Mouse (Mus musculus) MEL (cell line): Measurements from ENCODE around the gene Sucnr1. TPM values are rescaled to one million over a fixed set of nuclear protein-coding genes. Genes with fewer than 3 reads are reported as not detected.

Experiments used
- DNase-seq: peaks from one replicate; pipeline ENCODE4 v3.0.0; 2011; ENCODE audit warnings: low read depth, low spot score
- H3K27ac ChIP-seq: 2 replicates; pipeline ENCODE4 v1.5.1; 2012; ENCODE audit warnings: low read depth, mild to moderate bottlenecking, control low read depth, low read length, moderate library complexity; ENCODE audit not compliant: control insufficient read depth
- H3K27me3 ChIP-seq, 2 experiments: fragments of 150-350 bp in 1 of 2; sonication (generic) in 1 of 2; 2 replicates each; pipeline ENCODE4 v1.6.1; 2012; ENCODE audit warnings: low read length in 2 of 2, mild to moderate bottlenecking in 2 of 2, improper control_type of control experiment in 1 of 2, moderate library complexity in 1 of 2; ENCODE audit not compliant: insufficient read depth in 2 of 2, control insufficient read depth in 1 of 2
- H3K36me3 ChIP-seq, 2 experiments: 2 replicates each; pipeline ENCODE4 v1.6.1; 2012 to 2014; ENCODE audit warnings: low read length in 2 of 2, improper control_type of control experiment in 1 of 2, inconsistent platforms in 1 of 2, mild to moderate bottlenecking in 1 of 2; ENCODE audit not compliant: insufficient read depth in 2 of 2, control insufficient read depth in 1 of 2
- H3K4me1 ChIP-seq, 2 experiments: fragments of 150-350 bp in 1 of 2; sonication (generic) in 1 of 2; 2 replicates each; pipeline ENCODE4 v1.6.1; 2012; ENCODE audit warnings: low read length in 2 of 2, improper control_type of control experiment in 1 of 2, mild to moderate bottlenecking in 1 of 2; ENCODE audit not compliant: insufficient read depth in 2 of 2, control insufficient read depth in 1 of 2
- H3K4me3 ChIP-seq, 2 experiments: fragments of 150-350 bp in 1 of 2; sonication (generic) in 1 of 2; 2 replicates each; pipeline ENCODE4 v1.5.1; 2012; ENCODE audit warnings: low read depth in 2 of 2, low read length in 2 of 2, mild to moderate bottlenecking in 2 of 2, moderate library complexity in 2 of 2, control low read depth in 1 of 2, improper control_type of control experiment in 1 of 2; ENCODE audit not compliant: control insufficient read depth in 1 of 2, insufficient read depth in 1 of 2
- H3K79me2 ChIP-seq: 2 replicates; pipeline ENCODE4 v1.6.1; 2012; ENCODE audit warnings: mild to moderate bottlenecking, low read length, moderate library complexity; ENCODE audit not compliant: control insufficient read depth, poor library complexity, insufficient read depth
- H3K9ac ChIP-seq: 2 replicates; pipeline ENCODE4 v1.6.1; 2012; ENCODE audit warnings: low read depth, mild to moderate bottlenecking, control low read depth, low read length, moderate library complexity; ENCODE audit not compliant: control insufficient read depth, poor library complexity, severe bottlenecking
- H3K9me3 ChIP-seq: fragments of 150-350 bp; sonication (generic); replicated peaks from 2 replicates; pipeline ENCODE4 v1.6.1; 2012; ENCODE audit warnings: mild to moderate bottlenecking, low read length, improper control_type of control experiment, moderate library complexity; ENCODE audit not compliant: insufficient read depth
- BHLHE40 ChIP-seq: IDR thresholded peaks from 2 replicates; pipeline ENCODE4 v1.6.1; 2012; ENCODE audit warnings: low read depth, mild to moderate bottlenecking, inconsistent platforms, low read length, improper control_type of control experiment, borderline replicate concordance
- CHD1 ChIP-seq: IDR thresholded peaks from 2 replicates; pipeline ENCODE4 v1.6.1; 2012; ENCODE audit warnings: low read depth, mild to moderate bottlenecking, inconsistent platforms, low read length, improper control_type of control experiment
- CTCF ChIP-seq, 3 experiments: IDR thresholded peaks in 2 of 3; conservative IDR thresholded peaks in 1 of 3; 2 replicates each; pipeline ENCODE4 v1.5.1; 2011 to 2012; ENCODE audit warnings: low read length in 3 of 3, low read depth in 2 of 3, mild to moderate bottlenecking in 2 of 3, improper control_type of control experiment in 1 of 3, inconsistent platforms in 1 of 3, mixed read lengths in 1 of 3, moderate library complexity in 1 of 3; ENCODE audit not compliant: control insufficient read depth in 1 of 3, insufficient read depth in 1 of 3, poor library complexity in 1 of 3, severe bottlenecking in 1 of 3
- ELF1 ChIP-seq: IDR thresholded peaks from 2 replicates; pipeline ENCODE4 v1.6.1; 2014; ENCODE audit warnings: low read depth, mild to moderate bottlenecking, inconsistent platforms, low read length, improper control_type of control experiment, moderate library complexity
- EP300 ChIP-seq, 2 experiments: IDR thresholded peaks; 2 replicates each; pipeline ENCODE4 v1.6.1; 2011; ENCODE audit warnings: improper control_type of control experiment in 2 of 2, low read length in 2 of 2, low read depth in 1 of 2, mild to moderate bottlenecking in 1 of 2
- GATA1 ChIP-seq: IDR thresholded peaks from 2 replicates; pipeline ENCODE4 v1.6.1; 2011; ENCODE audit warnings: low read depth, low read length, improper control_type of control experiment
- KAT2A ChIP-seq: conservative IDR thresholded peaks from 2 replicates; pipeline ENCODE4 v1.6.1; 2012; ENCODE audit warnings: low read depth, low read length, improper control_type of control experiment, inconsistent platforms
- MAFK ChIP-seq: IDR thresholded peaks from 2 replicates; pipeline ENCODE4 v1.6.1; 2011; ENCODE audit warnings: low read depth, mild to moderate bottlenecking, low read length, improper control_type of control experiment, borderline replicate concordance
- MAX ChIP-seq: IDR thresholded peaks from 2 replicates; pipeline ENCODE4 v1.6.1; 2011; ENCODE audit warnings: low read length, improper control_type of control experiment
- MAZ ChIP-seq: IDR thresholded peaks from 2 replicates; pipeline ENCODE4 v1.6.1; 2012; ENCODE audit warnings: low read depth, mild to moderate bottlenecking, inconsistent platforms, low read length, improper control_type of control experiment
- MEF2A ChIP-seq: IDR thresholded peaks from 2 replicates; pipeline ENCODE4 v1.6.1; 2014; ENCODE audit warnings: low read depth, mild to moderate bottlenecking, inconsistent platforms, low read length, improper control_type of control experiment; ENCODE audit not compliant: poor library complexity, insufficient replicate concordance, severe bottlenecking; ENCODE audit errors: extremely low read depth
- MYC ChIP-seq: IDR thresholded peaks from 2 replicates; pipeline ENCODE4 v1.6.1; 2011; ENCODE audit warnings: low read depth, mild to moderate bottlenecking, low read length, improper control_type of control experiment, moderate library complexity
- NELFE ChIP-seq: IDR thresholded peaks from 2 replicates; pipeline ENCODE4 v1.6.1; 2011; ENCODE audit warnings: low read depth, low read length, improper control_type of control experiment
- RAD21 ChIP-seq: IDR thresholded peaks from 2 replicates; pipeline ENCODE4 v1.6.1; 2011; ENCODE audit warnings: mild to moderate bottlenecking, low read depth, low read length, improper control_type of control experiment
- TAL1 ChIP-seq: IDR thresholded peaks from 2 replicates; pipeline ENCODE4 v1.6.1; 2012; ENCODE audit warnings: mild to moderate bottlenecking, inconsistent platforms, low read length, moderate library complexity, mixed read lengths
- TBP ChIP-seq: IDR thresholded peaks from 2 replicates; pipeline ENCODE4 v1.8.0; 2011; ENCODE audit warnings: low read depth, low read length, improper control_type of control experiment
- TCF12 ChIP-seq: IDR thresholded peaks from 2 replicates; pipeline ENCODE4 v1.6.1; 2014; ENCODE audit warnings: low read depth, mild to moderate bottlenecking, inconsistent platforms, low read length, improper control_type of control experiment, moderate library complexity
- USF1 ChIP-seq: IDR thresholded peaks from 2 replicates; pipeline ENCODE4 v1.6.1; 2014; ENCODE audit warnings: low read depth, mild to moderate bottlenecking, inconsistent platforms, low read length, improper control_type of control experiment, moderate library complexity
- ZC3H11A ChIP-seq: IDR thresholded peaks from 2 replicates; pipeline ENCODE4 v1.6.1; 2012; ENCODE audit warnings: low read depth, mild to moderate bottlenecking, inconsistent platforms, low read length, improper control_type of control experiment
- ZKSCAN1 ChIP-seq: IDR thresholded peaks from 2 replicates; pipeline ENCODE4 v1.6.1; 2012; ENCODE audit warnings: low read depth, mild to moderate bottlenecking, inconsistent platforms, low read length, improper control_type of control experiment, moderate library complexity
- ZMIZ1 ChIP-seq: IDR thresholded peaks from 2 replicates; pipeline ENCODE4 v1.6.1; 2012; ENCODE audit warnings: low read depth, mild to moderate bottlenecking, inconsistent platforms, low read length, improper control_type of control experiment, moderate library complexity
- ZNF384 ChIP-seq: IDR thresholded peaks from 2 replicates; pipeline ENCODE4 v1.6.1; 2012; ENCODE audit warnings: low read depth, mild to moderate bottlenecking, inconsistent platforms, low read length, improper control_type of control experiment
- polyA plus RNA-seq, 2 experiments: library from polyadenylated mRNA; stranded (reverse) in 1 of 2; unstranded in 1 of 2; fragments of >175 nt in 1 of 2; fragments of >200 nt in 1 of 2; gene quantifications; 2 replicates each; pipeline versions ENCODE4 v1.2.1 to v1.2.4; 2012; ENCODE audit warnings: low replicate concordance in 2 of 2, low read depth in 1 of 2; ENCODE audit not compliant: insufficient read length in 2 of 2, insufficient read depth in 1 of 2, missing spikeins in 1 of 2
- total RNA-seq: library from RNA; depleted of rRNA; stranded (reverse); fragments of 300-350 nt; gene quantifications from 2 replicates; pipeline ENCODE4 v1.2.3, GENCODE M21; 2012

The Sucnr1 gene
- total and polyA plus RNA-seq, 3 experiments: not detected

GRCm38 (mm10) chr3:60121449-60121848 is 39.8 kb downstream of the Sucnr1 start:
- Histone ChIP-seq H3K4me1 (no peaks in the 10 kb centered on the region; a peak in 1 of 4 replicates), H3K9ac (no peak overlapping the region), H3K79me2 (no peaks in the 10 kb centered on the region), H3K36me3 (no peaks in the 10 kb centered on the region; a peak in 1 of 4 replicates), H3K27ac (no peak overlapping the region), H3K9me3 (no peaks in the 10 kb centered on the region), H3K4me3 (no peak overlapping the region), H3K27me3 (no peaks in the 10 kb centered on the region; a peak in 2 of 4 replicates)
- DNase-seq: no peak
- TF ChIP-seq ELF1 (no peak), ZNF384 (no peak), RAD21 (no peak), NELFE (no peak), GATA1 (no peak), ZKSCAN1 (no peak), MAFK (no peak), CHD1 (no peak), ZC3H11A (no peak), USF1 (no peak), CTCF (IDR thresholded peaks at IDR 0.05 in 2 of 3, conservative IDR thresholded peaks at IDR 0.05 in 1 of 3; ENCODE audit: control insufficient read depth in 1 of 3, insufficient read depth in 1 of 3, low read depth in 2 of 3, low read length in 3 of 3, poor library complexity in 1 of 3, severe bottlenecking in 1 of 3) (no peak), MAX (no peak), EP300 (IDR thresholded peaks at IDR 0.05; ENCODE audit: low read depth in 1 of 2, low read length in 2 of 2) (no peak), MEF2A (no peak), KAT2A (no peak)

- no peaks in the 10 kb centered on the region; a peak in 2 of 4 replicates for H3K27me3 ChIP-seq
- no peaks in the 10 kb centered on the region for H3K36me3 ChIP-seq
- TF ChIP-seq TCF12 (no peak), BHLHE40 (no peak), TAL1 (no peak), CHD1 (no peak), MYC (no peak), ZMIZ1 (no peak), KAT2A (no peak), MAZ (no peak), TBP (no peak), GATA1 (no peak)
- no peak overlapping the region for H3K4me3 ChIP-seq
- DNase-seq: no peak
- no peaks in the 10 kb centered on the region for H3K79me2 ChIP-seq
- no peaks in the 10 kb centered on the region for H3K4me1 ChIP-seq
- no peak overlapping the region for H3K9ac ChIP-seq
- no peak overlapping the region for H3K27ac ChIP-seq
- H3K9me3 ChIP-seq: no peaks in the 10 kb centered on the region
These were observed 42.5 kb downstream of the Sucnr1 start for GRCm38 (mm10) chr3:60123859-60124794.
